Comparison of ENCODE assay signal across 8 mouse cellular contexts in genomic region chr5:3893459-3894293, GRCm38 (mm10). TPM values are rescaled to one million over a fixed set of nuclear protein-coding genes. Genes with fewer than 3 reads are reported as not detected.
DNase-seq lines count a peak whose midpoint lies in the region; ATAC-seq and TF ChIP-seq lines count a peak whose summit lies in the region.
"Not testable (repeated sequence)": the region's sequence is repeated elsewhere in the genome, so short reads cannot be mapped to it uniquely, and the experiment has no call there.

Gene Mterf1a (minus strand): TSS chr5:3893933.

- TF ChIP-seq POLR2A in MEL (IDR thresholded peaks at IDR 0.05; ENCODE audit: control insufficient read depth in 1 of 2, insufficient read depth in 1 of 2, low read depth in 1 of 2, low read length in 2 of 2, poor library complexity in 1 of 2) = not testable (repeated sequence)

- H3K36me3 ChIP-seq in MEL (ENCODE audit: control insufficient read depth in 1 of 2, insufficient read depth in 2 of 2, low read length in 2 of 2); forebrain, postnatal 0 days (ENCODE audit: insufficient read depth); liver, postnatal 0 days (replicated peaks; ENCODE audit: insufficient read depth, low read length); neural tube, embryonic 11.5 days (ENCODE audit: control insufficient read depth, insufficient read depth, low read length): not testable (repeated sequence)

- WGBS in forebrain, postnatal 0 days = 2% methylated on average over 8 of the region's 47 CpGs
- 2% methylated on average over 8 of the region's 47 CpGs for whole genome bisulfite sequencing in liver, postnatal 0 days (ENCODE audit: insufficient replicate concordance)
- WGBS in neural tube, embryonic 11.5 days = 3% methylated on average over 6 of the region's 47 CpGs

- peak; percentile 99 for ATAC-seq in forebrain, postnatal 0 days
- ATAC-seq in liver, postnatal 0 days = peak; percentile 100
- ATAC-seq in neural tube, embryonic 11.5 days (ENCODE audit: insufficient read depth, low FRiP score, low TSS enrichment) = peak; percentile 100

- peak within 1 kb of the TSS; percentile 82 to 86 for H3K4me3 ChIP-seq in MEL (ENCODE audit: control insufficient read depth in 1 of 2, insufficient read depth in 1 of 2, low read depth in 2 of 2, low read length in 2 of 2)
- peak within 1 kb of the TSS; percentile 42 for H3K4me3 ChIP-seq in forebrain, postnatal 0 days (ENCODE audit: low read depth, low read length)
- H3K4me3 ChIP-seq in liver, postnatal 0 days (ENCODE audit: low read depth, low read length) = peak within 1 kb of the TSS; percentile 49
- peak within 1 kb of the TSS; percentile 38 for H3K4me3 ChIP-seq in neural tube, embryonic 11.5 days (ENCODE audit: low read depth, low read length)

- peak within 1 kb of the TSS; percentile 69 for H3K9ac ChIP-seq in MEL (ENCODE audit: control insufficient read depth, low read depth, low read length, poor library complexity, severe bottlenecking)
- H3K9ac ChIP-seq in forebrain, postnatal 0 days = peak within 1 kb of the TSS; percentile 26; the same call in 1 of the 2 replicates
- H3K9ac ChIP-seq in liver, postnatal 0 days (replicated peaks) = peak within 1 kb of the TSS; percentile 59; the same call in 1 of the 2 replicates
- H3K9ac ChIP-seq in neural tube, embryonic 11.5 days (ENCODE audit: low read length) = peak within 1 kb of the TSS; percentile 42

- H3K79me2 ChIP-seq in MEL (ENCODE audit: control insufficient read depth, insufficient read depth, low read length, poor library complexity) = not testable (repeated sequence)

- intact Hi-C loops in heart, postnatal 36 days (cut with DNase I) = loop anchor here (1.0 to 10.0 kb wide), 4 partner anchors 35 to 1021 kb away; partner anchors contain the start of genes Akap9 and Cyp51

- peak in 1 of 3 experiments; percentile 23; a peak in 2 of 6 replicates for TF ChIP-seq CTCF in MEL (IDR thresholded peaks at IDR 0.05 in 2 of 3, conservative IDR thresholded peaks at IDR 0.05 in 1 of 3; ENCODE audit: control insufficient read depth in 1 of 3, insufficient read depth in 1 of 3, low read depth in 2 of 3, low read length in 3 of 3, poor library complexity in 1 of 3, severe bottlenecking in 1 of 3)
- TF ChIP-seq CTCF in forebrain, postnatal 0 days (IDR thresholded peaks at IDR 0.05; ENCODE audit: low read depth) = not testable (repeated sequence)
- peak; percentile 42 for TF ChIP-seq CTCF in liver, postnatal 0 days (IDR thresholded peaks at IDR 0.05; ENCODE audit: low read depth)

- not testable (repeated sequence) for H3K27me3 ChIP-seq in MEL (ENCODE audit: control insufficient read depth in 1 of 2, insufficient read depth in 2 of 2, low read length in 2 of 2); forebrain, postnatal 0 days (ENCODE audit: insufficient read depth, low read length); liver, postnatal 0 days (ENCODE audit: insufficient read depth, low read length); neural tube, embryonic 11.5 days (ENCODE audit: control insufficient read depth, insufficient read depth, low read length)

- DNase-seq in MEL (ENCODE audit: low read depth, low spot score) = peak; percentile 65
- peak; percentile 59 for DNase-seq in cerebellum, adult 8-10 months
- DNase-seq in forebrain, postnatal 0 days = peak; percentile 44
- peak; percentile 36 to 41 for DNase-seq in heart, postnatal 36 days
- DNase-seq in layer of hippocampus, adult 11-12 months (ENCODE audit: low spot score) = peak; percentile 42
- not testable (repeated sequence) for DNase-seq in liver, postnatal 0 days; neural tube, embryonic 11.5 days (ENCODE audit: low spot score)
- DNase-seq in testis, postnatal 14 days (ENCODE audit: low spot score) = peak; percentile 20

- H3K4me1 ChIP-seq in MEL (ENCODE audit: control insufficient read depth in 1 of 2, insufficient read depth in 2 of 2, low read length in 2 of 2); forebrain, postnatal 0 days (ENCODE audit: insufficient read depth); liver, postnatal 0 days (ENCODE audit: insufficient read depth); neural tube, embryonic 11.5 days (ENCODE audit: control insufficient read depth, insufficient read depth, low read length): not testable (repeated sequence)

- H3K4me2 ChIP-seq in forebrain, postnatal 0 days (ENCODE audit: low read depth) = peak within 1 kb of the TSS; percentile 44
- peak within 1 kb of the TSS; percentile 72 for H3K4me2 ChIP-seq in liver, postnatal 0 days (ENCODE audit: low read depth, low read length)
- peak within 1 kb of the TSS; percentile 53 for H3K4me2 ChIP-seq in neural tube, embryonic 11.5 days (ENCODE audit: low read depth)

- TF ChIP-seq RAD21 in MEL (IDR thresholded peaks at IDR 0.05; ENCODE audit: low read depth, low read length) = not testable (repeated sequence)

- H3K9me3 ChIP-seq in MEL (replicated peaks; ENCODE audit: insufficient read depth, low read length); forebrain, postnatal 0 days (ENCODE audit: low read length); liver, postnatal 0 days (ENCODE audit: low read length); neural tube, embryonic 11.5 days (ENCODE audit: control insufficient read depth, low read length): not testable (repeated sequence)

- TF ChIP-seq EP300 in MEL (IDR thresholded peaks at IDR 0.05; ENCODE audit: low read depth in 1 of 2, low read length in 2 of 2); liver, postnatal 0 days (IDR thresholded peaks at IDR 0.05; ENCODE audit: low read depth): not testable (repeated sequence)

- peak within 1 kb of the TSS; percentile 25 for H3K27ac ChIP-seq in MEL (ENCODE audit: control insufficient read depth, low read depth, low read length)
- H3K27ac ChIP-seq in forebrain, postnatal 0 days (ENCODE audit: low read depth, low read length); neural tube, embryonic 11.5 days (ENCODE audit: low read depth, low read length): not testable (repeated sequence)
- peak within 1 kb of the TSS; percentile 25; the same call in 1 of the 2 replicates for H3K27ac ChIP-seq in liver, postnatal 0 days (ENCODE audit: low read depth)

TF ChIP-seq in MEL, 35 proteins besides CTCF, POLR2A, EP300 and RAD21:
- TF ChIP-seq SMC3 (IDR thresholded peaks at IDR 0.05; ENCODE audit: low read depth, low read length) (0 out of 2 replicates have a peak, but pooled peaks have one; percentile 13), SIN3A (IDR thresholded peaks at IDR 0.05; ENCODE audit: low read length) (0 out of 2 replicates have a peak, but pooled peaks have one; percentile 9), ZC3H11A (IDR thresholded peaks at IDR 0.05; ENCODE audit: low read depth, low read length) (0 out of 2 replicates have a peak, but pooled peaks have one; percentile 32)
TF ChIP-seq in MEL: peak in this region for 3; not testable (repeated sequence) for 32.

RNA-seq across cellular contexts. Expression of gene Mterf1a, which starts in this region (rescaled TPM):
- total RNA-seq in MEL (2012; rRNA removed) = 5.4 and 5.5 TPM in 2 replicates
- 1 to 10 TPM in 1 of 2 experiments, not detected in 1; 4.2 TPM for polyA plus RNA-seq in MEL (2012; ENCODE audit: insufficient read depth in 1 of 2, insufficient read length in 2 of 2, low read depth in 1 of 2, low replicate concordance in 2 of 2, missing spikeins in 1 of 2)
- 6.3 and 8.5 TPM in 2 replicates for total RNA-seq in forebrain, postnatal 0 days (2014; rRNA removed)
- 4.5 and 5.3 TPM in 2 replicates for polyA plus RNA-seq in forebrain, postnatal 0 days (2015; fragmentation: Nextera tagmentation; extraction: Ambion mirVana)
- total RNA-seq in heart, postnatal 36 days (2021) = 1 to 10 TPM; 3.1 TPM
- polyA plus RNA-seq in liver, postnatal 0 days (2015; fragmentation: Nextera tagmentation; extraction: Ambion mirVana) = 3.2 and 3.3 TPM in 2 replicates
- polyA plus RNA-seq in neural tube, embryonic 11.5 days (2014; fragmentation: Nextera tagmentation; extraction: Ambion mirVana) = 7.9 and 10.3 TPM in 2 replicates
